Mouse (Mus musculus) ES-E14 (cell line): Measurements from ENCODE around the gene Carmil1.

Experiments used
- CHD2 ChIP-seq: IDR thresholded peaks from 2 replicates; pipeline ENCODE4 v1.6.1; 2014; ENCODE audit warnings: mild to moderate bottlenecking, low read depth, low read length, inconsistent platforms
- HCFC1 ChIP-seq: IDR thresholded peaks from 2 replicates; pipeline ENCODE4 v1.6.1; 2012; ENCODE audit warnings: low read length, inconsistent platforms, borderline replicate concordance; ENCODE audit not compliant: insufficient read depth
- MAFK ChIP-seq: IDR thresholded peaks from 2 replicates; pipeline ENCODE4 v1.6.1; 2014; ENCODE audit warnings: mild to moderate bottlenecking, low read depth, low read length, inconsistent platforms; ENCODE audit not compliant: insufficient read depth
- ZNF384 ChIP-seq: IDR thresholded peaks from 2 replicates; pipeline ENCODE4 v1.6.1; 2012; ENCODE audit warnings: low read depth, low read length, inconsistent platforms

GRCm38 (mm10) chr13:24279762-24280438, 695 bp downstream of the Carmil1 start:
- TF ChIP-seq MAFK (no peak), CHD2 (no peak), HCFC1 (no peak), ZNF384 (no peak)
